12 mouse cellular contexts compared by ENCODE assay signal in the genomic region with DNA sequence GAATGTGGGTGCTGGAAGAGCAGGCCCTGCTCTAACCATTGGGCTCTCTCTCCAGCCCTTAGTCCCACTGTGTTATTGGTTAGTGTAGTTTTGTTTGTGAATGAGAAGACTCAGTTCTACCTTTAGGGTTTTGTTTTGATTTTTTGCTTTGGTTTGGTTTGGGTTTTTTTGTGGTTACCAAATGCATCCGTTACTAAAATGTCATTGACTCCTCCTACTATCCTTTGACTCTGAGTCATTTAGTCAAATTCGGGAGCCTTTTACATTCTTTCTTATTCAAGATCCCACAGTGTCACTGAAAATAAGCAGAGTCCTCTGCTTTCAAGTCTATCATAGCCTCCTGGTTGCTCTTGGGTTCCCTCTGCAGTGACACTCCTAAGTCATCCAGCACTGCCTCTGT. TPM values are rescaled to one million over a fixed set of nuclear protein-coding genes. Genes with fewer than 3 reads are reported as not detected.
"Had no signal": no experiment of that assay in that cellular context is flagged by ENCODE, and none has a peak within 500 bp of the region (broad histone marks: within the 10 kb centered on the region; RNA-seq: fewer than 3 reads in every experiment).

No protein-coding gene starts in this region.

- DNase-seq: kidney, adult 8-10 months; kidney, postnatal 25 days; lung, postnatal 14 days; retina, postnatal 1 day; right cerebral cortex, postnatal 4 days; spleen, adult 18-20 months; thymus, adult 2 months; thymus, postnatal 25 days had no signal

- ATAC-seq: liver, embryonic 12.5 days; midbrain, embryonic 13.5 days had no signal

RNA-seq across cellular contexts. Expression of a gene that starts 55.4 kb away (rescaled TPM):
- total RNA-seq: megakaryocyte progenitor cell, adult 5-6 weeks; neutrophil, adult 5-6 weeks had no signal
